Mouse (Mus musculus) C2C12 (cell line): ENCODE results near the gene Slc31a2. TPM values are rescaled to one million over a fixed set of nuclear protein-coding genes. Genes with fewer than 3 reads are reported as not detected.

Experiments used
- H3K27me3 ChIP-seq: one replicate; pipeline ENCODE4 v1.6.1; 2011; ENCODE audit not compliant: control insufficient read depth, insufficient read depth, insufficient read length
- H3K36me3 ChIP-seq: one replicate; pipeline ENCODE4 v1.6.1; 2011; ENCODE audit not compliant: control insufficient read depth, insufficient read depth
- H3K4me3 ChIP-seq: one replicate; pipeline ENCODE4 v1.5.1; 2011; ENCODE audit warnings: mild to moderate bottlenecking, control low read depth; ENCODE audit not compliant: poor library complexity, insufficient read depth, severe bottlenecking
- H3K79me2 ChIP-seq: one replicate; pipeline ENCODE4 v1.6.1; 2011; ENCODE audit not compliant: control insufficient read depth, insufficient read depth
- H3K79me3 ChIP-seq: one replicate; pipeline ENCODE4 v1.6.1; 2011; ENCODE audit warnings: low read depth, control low read depth
- H3ac ChIP-seq: one replicate; pipeline ENCODE3; 2011; ENCODE audit warnings: low read depth; ENCODE audit not compliant: control insufficient read depth, insufficient read length
- CEBPB ChIP-seq: IDR thresholded peaks from one replicate; pipeline ENCODE4 v1.6.1; 2011; ENCODE audit warnings: low read depth, mild to moderate bottlenecking, control low read depth, moderate library complexity
- CTCF ChIP-seq: IDR thresholded peaks from one replicate; pipeline ENCODE4 v1.5.1; 2011; ENCODE audit not compliant: control insufficient read depth, insufficient read depth, insufficient read length
- FOSL1 ChIP-seq: IDR thresholded peaks from one replicate; pipeline ENCODE4 v1.8.0; 2011; ENCODE audit warnings: mild to moderate bottlenecking, low read length; ENCODE audit not compliant: poor library complexity, insufficient read depth, severe bottlenecking
- MAX ChIP-seq: IDR thresholded peaks from one replicate; pipeline ENCODE4 v1.6.1; 2011; ENCODE audit warnings: mild to moderate bottlenecking, control low read depth
- MYOD1 ChIP-seq: IDR thresholded peaks from one replicate; pipeline ENCODE4 v1.6.1; 2011; ENCODE audit warnings: low read depth; ENCODE audit not compliant: control insufficient read depth, insufficient read length
- MYOG ChIP-seq: IDR thresholded peaks from one replicate; pipeline ENCODE4 v1.6.1; 2011; ENCODE audit not compliant: control insufficient read depth, insufficient read length; ENCODE audit errors: extremely low read depth
- USF1 ChIP-seq: IDR thresholded peaks from one replicate; pipeline ENCODE4 v1.6.1; 2011; ENCODE audit warnings: low read depth, mild to moderate bottlenecking, control low read depth, moderate library complexity
- long read RNA-seq, 2 experiments: library from polyadenylated mRNA; unstranded; transcript quantifications; one replicate each; pipeline ENCODE4 v2.0.0; 2019 to 2020
- polyA plus RNA-seq: library from polyadenylated mRNA; unstranded; fragments of >200 nt; fragmentation: generic; extraction: Trizol; gene quantifications from one replicate; pipeline ENCODE4 v1.2.1, GENCODE M21; 2012; ENCODE audit warnings: missing spikeins

The Slc31a2 gene
- 3.1 TPM for polyA plus RNA-seq
- long read RNA-seq, experiment 1, transcript Slc31a2-201 (4 exons, 1,820 nt) = major isoform, 15 of 18 reads
- long read RNA-seq, experiment 1, partial matches to known transcripts = 1 of 18 reads
- long read RNA-seq, experiment 1, other reads (novel, unspliced or antisense) = 2 of 18 reads
- long read RNA-seq, experiment 2, transcript Slc31a2-201 (4 exons, 1,820 nt) = major isoform, 14 of 17 reads
- long read RNA-seq, experiment 2, partial matches to known transcripts = 0 of 17 reads
- long read RNA-seq, experiment 2, other reads (novel, unspliced or antisense) = 3 of 17 reads

DNA sequence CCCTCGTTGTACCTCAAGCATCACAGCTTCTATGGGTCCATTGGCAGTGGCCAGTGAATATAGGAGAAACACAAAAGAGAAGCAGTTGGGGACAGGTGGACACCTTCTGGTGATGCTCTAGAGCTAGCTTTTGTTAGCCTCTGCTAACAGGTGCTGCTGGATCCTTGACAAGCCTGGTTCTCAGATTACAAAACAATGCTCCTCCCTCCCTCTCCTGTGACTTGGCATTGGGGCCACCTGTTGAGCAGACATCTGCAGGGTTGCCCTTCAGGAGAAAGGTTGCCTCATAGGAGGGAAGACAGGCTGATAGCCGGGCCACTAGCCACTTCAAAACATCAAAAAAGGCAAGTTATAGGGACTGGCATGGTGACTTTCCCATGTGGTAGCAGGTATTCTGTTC is at the start of gene Slc31a2:
Gene Slc31a2, plus strand, starts transcription at position 287 of the 400 bp plus-strand sequence.
- TF ChIP-seq CEBPB (no peak), USF1 (no peak), CTCF (no peak), MYOD1 (no peak), MAX (no peak), FOSL1 (no peak), MYOG (no peak)
- Histone ChIP-seq H3K79me3 (no peaks in the 10 kb centered on the region), H3K4me3 (no peak within 1 kb of the TSS), H3K27me3 (no peaks in the 10 kb centered on the region), H3ac (no peak within 1 kb of the TSS), H3K36me3 (no peaks in the 10 kb centered on the region), H3K79me2 (no peaks in the 10 kb centered on the region)

DNA sequence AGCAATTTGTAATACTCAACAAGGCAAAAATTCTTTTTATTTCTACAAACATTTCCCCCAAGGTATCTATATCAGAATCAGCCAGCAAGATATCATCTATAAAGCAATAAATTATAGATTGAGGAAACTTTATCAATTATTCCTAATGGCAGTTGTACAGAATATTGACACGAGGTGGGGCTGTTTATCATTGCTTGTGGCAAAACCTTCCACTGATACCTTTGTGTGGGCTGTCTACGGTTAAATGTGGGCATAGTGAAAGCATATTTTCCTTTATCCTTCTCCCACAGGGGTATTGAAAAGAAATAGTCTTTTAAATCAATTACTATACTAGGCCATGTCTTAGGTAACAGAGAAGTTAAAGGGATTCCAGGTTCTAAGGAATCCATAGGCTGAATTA is 48.9 kb upstream of the Slc31a2 start:
- no peak overlapping the region for H3K4me3 ChIP-seq
- H3ac ChIP-seq = no peak overlapping the region
- H3K36me3 ChIP-seq = no peaks in the 10 kb centered on the region
- TF ChIP-seq CTCF (no peak), MYOG (no peak), CEBPB (no peak), MAX (no peak), MYOD1 (no peak), FOSL1 (no peak), USF1 (no peak)
- H3K79me3 ChIP-seq = no peaks in the 10 kb centered on the region
- H3K79me2 ChIP-seq = no peaks in the 10 kb centered on the region
- H3K27me3 ChIP-seq = no peaks in the 10 kb centered on the region

DNA sequence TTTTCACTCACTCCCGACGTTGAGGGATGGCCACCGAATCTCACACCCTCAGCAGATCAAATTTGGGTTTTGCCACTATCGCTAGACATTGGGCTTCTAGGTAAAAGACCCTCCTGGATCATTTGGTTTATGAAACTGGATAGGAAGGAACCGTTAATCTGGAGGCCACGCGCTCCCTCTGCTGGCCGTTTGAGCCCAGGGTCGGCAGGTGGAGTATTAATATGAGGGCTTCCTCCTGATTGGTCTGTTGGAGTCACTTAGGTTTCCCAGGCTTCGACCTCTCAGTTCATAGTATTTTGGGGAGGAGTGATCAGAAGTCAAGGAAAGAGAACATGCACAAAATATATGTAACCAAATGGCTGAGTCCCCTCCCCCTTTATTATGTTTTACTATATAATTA is 34.0 kb upstream of the Slc31a2 start:
- Histone ChIP-seq H3K27me3 (no peaks in the 10 kb centered on the region), H3K36me3 (no peaks in the 10 kb centered on the region), H3K79me3 (no peaks in the 10 kb centered on the region)

DNA sequence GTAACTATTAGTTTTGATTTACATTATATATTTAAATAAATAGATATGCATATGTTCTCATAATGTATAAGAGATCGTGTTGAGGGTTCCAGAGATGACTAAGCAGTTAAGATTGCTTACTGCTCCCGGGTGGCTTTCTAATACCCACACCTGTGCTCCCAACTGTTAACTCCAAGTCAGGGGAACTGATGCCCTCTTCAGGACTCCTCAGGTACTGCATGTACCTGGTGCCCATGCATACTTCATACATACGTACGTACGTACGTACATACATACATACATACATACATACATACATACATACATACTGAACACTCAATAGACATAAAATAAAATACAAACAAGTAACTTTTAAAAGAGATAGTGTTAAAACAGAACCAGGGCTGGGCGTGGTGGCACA is 32.9 kb upstream of the Slc31a2 start:
- TF ChIP-seq FOSL1 (no peak), MAX (no peak), CEBPB (no peak), CTCF (no peak), USF1 (no peak), MYOG (no peak), MYOD1 (no peak)
- no peaks in the 10 kb centered on the region for H3K27me3 ChIP-seq
- H3K79me2 ChIP-seq = no peaks in the 10 kb centered on the region
- no peak overlapping the region for H3ac ChIP-seq
- H3K36me3 ChIP-seq = no peaks in the 10 kb centered on the region
- no peak overlapping the region for H3K4me3 ChIP-seq
- H3K79me3 ChIP-seq = no peaks in the 10 kb centered on the region

More for the DNA sequence above, 34.0 kb upstream of the Slc31a2 start:
- TF ChIP-seq CTCF = peak; percentile 6
- no peak for TF ChIP-seq FOSL1
- TF ChIP-seq MAX = no peak
- TF ChIP-seq MYOG = no peak
- TF ChIP-seq USF1 = no peak
- TF ChIP-seq MYOD1 = no peak
- no peak for TF ChIP-seq CEBPB
- H3K4me3 ChIP-seq = no peak overlapping the region
- H3ac ChIP-seq = no peak overlapping the region
- no peaks in the 10 kb centered on the region for H3K79me2 ChIP-seq

DNA sequence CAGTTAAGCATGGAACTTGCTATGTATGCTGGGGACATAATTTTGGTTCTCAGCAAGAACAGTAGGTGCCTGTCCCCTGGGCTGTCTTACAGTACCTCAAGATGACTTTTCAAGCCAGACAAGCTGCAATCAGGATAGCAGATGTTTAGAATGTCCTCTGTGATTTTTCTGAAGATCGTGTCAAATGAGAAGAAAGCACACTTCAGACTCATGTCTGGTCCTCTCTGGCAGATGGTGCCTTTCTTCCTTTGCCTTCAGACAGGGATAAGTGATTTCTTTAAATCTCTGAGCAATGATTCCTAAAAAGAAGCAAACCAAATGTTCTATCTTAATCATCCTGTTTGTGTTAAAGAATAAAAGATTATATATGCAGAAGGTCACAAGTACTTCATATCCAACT is 32.2 kb upstream of the Slc31a2 start:
- Histone ChIP-seq H3ac (no peak overlapping the region), H3K4me3 (no peak overlapping the region), H3K79me2 (no peaks in the 10 kb centered on the region), H3K36me3 (no peaks in the 10 kb centered on the region), H3K27me3 (no peaks in the 10 kb centered on the region), H3K79me3 (no peaks in the 10 kb centered on the region)
- TF ChIP-seq FOSL1 = no peak

DNA sequence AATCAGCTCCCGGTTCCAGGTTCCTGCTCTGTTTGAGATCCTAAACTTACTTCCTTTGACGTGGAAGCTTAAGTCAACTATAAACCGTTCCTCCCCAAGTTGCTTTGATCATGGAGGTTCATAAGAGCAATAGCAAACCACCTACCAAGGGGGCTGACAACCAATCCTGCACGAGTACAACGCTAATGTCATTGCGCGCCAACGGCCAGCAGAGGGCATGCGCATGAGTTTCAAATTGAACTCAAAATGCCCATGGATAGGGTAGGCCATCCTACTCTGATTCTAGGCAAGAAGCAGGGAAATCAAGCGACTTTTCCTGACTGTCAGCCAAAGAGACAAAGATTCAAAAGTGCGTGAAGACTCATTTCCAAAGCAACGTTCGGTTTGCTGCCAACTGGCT is 31.6 kb upstream of the Slc31a2 start, which contains the start of gene Zfp37:
Gene Zfp37, minus strand, starts transcription at position 279 of the 400 bp plus-strand sequence.
- H3K4me3 ChIP-seq = no peak within 1 kb of the TSS
- no peaks in the 10 kb centered on the region for H3K79me2 ChIP-seq
- no peak within 1 kb of the TSS for H3ac ChIP-seq
- TF ChIP-seq FOSL1 (no peak), CEBPB (no peak), MYOG (no peak), MYOD1 (no peak), USF1 (no peak), MAX (no peak), CTCF (no peak)
- H3K36me3 ChIP-seq = no peaks in the 10 kb centered on the region
- H3K79me3 ChIP-seq = no peaks in the 10 kb centered on the region
- no peaks in the 10 kb centered on the region for H3K27me3 ChIP-seq
